Mouse (Mus musculus): ENCODE results near the gene Cabp4. TPM values are rescaled to one million over a fixed set of nuclear protein-coding genes. Genes with fewer than 3 reads are reported as not detected.

Gene Cabp4
- polyA plus RNA-seq, 1 experiment from 2014 or later: not detected

GRCm38 (mm10) chr19:4104675-4105194 is 39.1 kb downstream of the Cabp4 start:
- H3K9me3 ChIP-seq (replicated peaks; ENCODE audit: control insufficient read depth, low read length): no peaks in the 10 kb centered on the region
- H3K4me2 ChIP-seq (ENCODE audit: low read depth, low read length): no peak overlapping the region
- no peak overlapping the region for H3K27ac ChIP-seq (replicated peaks; ENCODE audit: low read depth, low read length)
- 89% methylated on average over 16 of the region's 16 CpGs for WGBS
- peaks cover 2% of the 10 kb centered on the region; the same call in 1 of the 2 replicates for H3K4me1 ChIP-seq (ENCODE audit: control insufficient read depth, insufficient read depth, low read length)
- H3K36me3 ChIP-seq (replicated peaks; ENCODE audit: control insufficient read depth, insufficient read depth, low read depth, low read length): no peaks in the 10 kb centered on the region
- H3K4me3 ChIP-seq (ENCODE audit: low read depth, low read length): no peak overlapping the region
- ATAC-seq (replicated peaks; ENCODE audit: insufficient number of reproducible peaks, low FRiP score, low TSS enrichment, low read depth) (no peak), DNase-seq (ENCODE audit: low spot score) (no peak)
- peaks cover 17% of the 10 kb centered on the region for H3K27me3 ChIP-seq (ENCODE audit: control insufficient read depth, insufficient read depth, low read length)
- no peak overlapping the region for H3K9ac ChIP-seq (replicated peaks; ENCODE audit: low read length)

GRCm38 (mm10) chr19:4103792-4104191 is 40.0 kb downstream of the Cabp4 start:
- Histone ChIP-seq H3K9me3 (replicated peaks; ENCODE audit: control insufficient read depth, low read length) (no peaks in the 10 kb centered on the region), H3K36me3 (replicated peaks; ENCODE audit: control insufficient read depth, insufficient read depth, low read depth, low read length) (no peaks in the 10 kb centered on the region), H3K4me1 (ENCODE audit: control insufficient read depth, insufficient read depth, low read length) (peaks cover 4% of the 10 kb centered on the region; the same call in 1 of the 2 replicates), H3K4me3 (ENCODE audit: low read depth, low read length) (no peak overlapping the region), H3K27me3 (ENCODE audit: control insufficient read depth, insufficient read depth, low read length) (peaks cover 19% of the 10 kb centered on the region), H3K27ac (replicated peaks; ENCODE audit: low read depth, low read length) (no peak overlapping the region), H3K4me2 (ENCODE audit: low read depth, low read length) (no peak overlapping the region), H3K9ac (replicated peaks; ENCODE audit: low read length) (no peak overlapping the region)
- DNase-seq (ENCODE audit: low spot score) (no peak), ATAC-seq (replicated peaks; ENCODE audit: insufficient number of reproducible peaks, low FRiP score, low TSS enrichment, low read depth) (no peak)
- 83% methylated on average over 3 of the region's 3 CpGs for WGBS

GRCm38 (mm10) chr19:4103294-4103693 is 40.5 kb downstream of the Cabp4 start:
- Histone ChIP-seq H3K9me3 (replicated peaks; ENCODE audit: control insufficient read depth, low read length) (no peaks in the 10 kb centered on the region), H3K4me1 (ENCODE audit: control insufficient read depth, insufficient read depth, low read length) (peaks cover 4% of the 10 kb centered on the region; the same call in 1 of the 2 replicates), H3K9ac (replicated peaks; ENCODE audit: low read length) (no peak overlapping the region), H3K4me2 (ENCODE audit: low read depth, low read length) (no peak overlapping the region), H3K4me3 (ENCODE audit: low read depth, low read length) (no peak overlapping the region), H3K27ac (replicated peaks; ENCODE audit: low read depth, low read length) (no peak overlapping the region), H3K36me3 (replicated peaks; ENCODE audit: control insufficient read depth, insufficient read depth, low read depth, low read length) (no peaks in the 10 kb centered on the region), H3K27me3 (ENCODE audit: control insufficient read depth, insufficient read depth, low read length) (peaks cover 19% of the 10 kb centered on the region)
- DNase-seq (ENCODE audit: low spot score): no peak
- 91% methylated on average over 18 of the region's 18 CpGs for WGBS
- ATAC-seq (replicated peaks; ENCODE audit: insufficient number of reproducible peaks, low FRiP score, low TSS enrichment, low read depth): no peak

- DNase-seq (ENCODE audit: low spot score) (no peak), ATAC-seq (replicated peaks; ENCODE audit: insufficient number of reproducible peaks, low FRiP score, low TSS enrichment, low read depth) (no peak)
- no peak overlapping the region for H3K4me2 ChIP-seq (ENCODE audit: low read depth, low read length)
- no peak overlapping the region for H3K9ac ChIP-seq (replicated peaks; ENCODE audit: low read length)
- H3K27ac ChIP-seq (replicated peaks; ENCODE audit: low read depth, low read length): no peak overlapping the region
- no peaks in the 10 kb centered on the region for H3K9me3 ChIP-seq (replicated peaks; ENCODE audit: control insufficient read depth, low read length)
- H3K27me3 ChIP-seq (ENCODE audit: control insufficient read depth, insufficient read depth, low read length): peaks cover 19% of the 10 kb centered on the region
- H3K4me1 ChIP-seq (ENCODE audit: control insufficient read depth, insufficient read depth, low read length): peaks cover 4% of the 10 kb centered on the region; the same call in 1 of the 2 replicates
- H3K4me3 ChIP-seq (ENCODE audit: low read depth, low read length): no peak overlapping the region
- 93% methylated on average over 12 of the region's 12 CpGs for WGBS
- no peaks in the 10 kb centered on the region for H3K36me3 ChIP-seq (replicated peaks; ENCODE audit: control insufficient read depth, insufficient read depth, low read depth, low read length)
Measured at GRCm38 (mm10) chr19:4102626-4103025, 41.2 kb downstream of the Cabp4 start.

- Histone ChIP-seq H3K9me3 (replicated peaks; ENCODE audit: control insufficient read depth, low read length) (no peaks in the 10 kb centered on the region), H3K4me3 (ENCODE audit: low read depth, low read length) (no peak overlapping the region), H3K9ac (replicated peaks; ENCODE audit: low read length) (no peak overlapping the region), H3K27ac (replicated peaks; ENCODE audit: low read depth, low read length) (no peak overlapping the region), H3K4me2 (ENCODE audit: low read depth, low read length) (no peak overlapping the region), H3K27me3 (ENCODE audit: control insufficient read depth, insufficient read depth, low read length) (peaks cover 19% of the 10 kb centered on the region), H3K4me1 (ENCODE audit: control insufficient read depth, insufficient read depth, low read length) (peaks cover 4% of the 10 kb centered on the region; the same call in 1 of the 2 replicates), H3K36me3 (replicated peaks; ENCODE audit: control insufficient read depth, insufficient read depth, low read depth, low read length) (no peaks in the 10 kb centered on the region)
- ATAC-seq (replicated peaks; ENCODE audit: insufficient number of reproducible peaks, low FRiP score, low TSS enrichment, low read depth): no peak
- no peak for DNase-seq (ENCODE audit: low spot score)
- WGBS: 64% methylated on average over 2 of the region's 2 CpGs
Measured at GRCm38 (mm10) chr19:4102049-4102448, 41.8 kb downstream of the Cabp4 start.

- Histone ChIP-seq H3K27me3 (ENCODE audit: control insufficient read depth, insufficient read depth, low read length) (peaks cover 19% of the 10 kb centered on the region), H3K4me3 (ENCODE audit: low read depth, low read length) (no peak overlapping the region; the same call in 1 of the 2 replicates), H3K9ac (replicated peaks; ENCODE audit: low read length) (peak overlapping the region; percentile 51), H3K4me1 (ENCODE audit: control insufficient read depth, insufficient read depth, low read length) (peaks cover 4% of the 10 kb centered on the region; the same call in 1 of the 2 replicates), H3K27ac (replicated peaks; ENCODE audit: low read depth, low read length) (no peak overlapping the region), H3K4me2 (ENCODE audit: low read depth, low read length) (no peak overlapping the region; the same call in 1 of the 2 replicates), H3K36me3 (replicated peaks; ENCODE audit: control insufficient read depth, insufficient read depth, low read depth, low read length) (no peaks in the 10 kb centered on the region), H3K9me3 (replicated peaks; ENCODE audit: control insufficient read depth, low read length) (no peaks in the 10 kb centered on the region)
- no peak for ATAC-seq (replicated peaks; ENCODE audit: insufficient number of reproducible peaks, low FRiP score, low TSS enrichment, low read depth)
- WGBS: 53% methylated on average over 6 of the region's 6 CpGs
- no peak for DNase-seq (ENCODE audit: low spot score)
Measured at GRCm38 (mm10) chr19:4101466-4101865, 42.4 kb downstream of the Cabp4 start.

- H3K27me3 ChIP-seq (ENCODE audit: control insufficient read depth, insufficient read depth, low read length): peaks cover 19% of the 10 kb centered on the region
- ATAC-seq (replicated peaks; ENCODE audit: insufficient number of reproducible peaks, low FRiP score, low TSS enrichment, low read depth): no peak
- under 1% methylated on average over 52 of the region's 52 CpGs for WGBS
Measured at GRCm38 (mm10) chr19:4100718-4101261, 43.0 kb downstream of the Cabp4 start.

More at GRCm38 (mm10) chr19:4100718-4101261, 43.0 kb downstream of the Cabp4 start:
- Histone ChIP-seq H3K36me3 (replicated peaks; ENCODE audit: control insufficient read depth, insufficient read depth, low read depth, low read length) (no peaks in the 10 kb centered on the region), H3K4me2 (ENCODE audit: low read depth, low read length) (peak overlapping the region; percentile 94), H3K4me1 (ENCODE audit: control insufficient read depth, insufficient read depth, low read length) (peaks cover 4% of the 10 kb centered on the region; the same call in 1 of the 2 replicates), H3K4me3 (ENCODE audit: low read depth, low read length) (peak overlapping the region; percentile 42), H3K27ac (replicated peaks; ENCODE audit: low read depth, low read length) (no peak overlapping the region), H3K9ac (replicated peaks; ENCODE audit: low read length) (peak overlapping the region; percentile 51), H3K9me3 (replicated peaks; ENCODE audit: control insufficient read depth, low read length) (no peaks in the 10 kb centered on the region)
- DNase-seq (ENCODE audit: low spot score): peak; percentile 52

All from embryonic facial prominence, embryonic 11.5 days (tissue).